Mouse (Mus musculus) thymus, postnatal 36 days (tissue): ENCODE measurements at regions not wholly inside any gene's neighbourhood (a gene's known extent, or its start where the extent isn't known, plus 50 kb on each side); places are given as distances from the start of the nearest gene placed in this dataset.

Experiments used
- DNase-seq, 2 experiments: peaks; one replicate each; pipeline ENCODE4 v3.0.0; 2022; ENCODE audit warnings: mixed read lengths in 2 of 2

- DNase-seq, result no peak
These were observed 135.3 kb downstream of the Gm4791 start for GRCm38 (mm10) chr9:47133873-47134272.

DNA sequence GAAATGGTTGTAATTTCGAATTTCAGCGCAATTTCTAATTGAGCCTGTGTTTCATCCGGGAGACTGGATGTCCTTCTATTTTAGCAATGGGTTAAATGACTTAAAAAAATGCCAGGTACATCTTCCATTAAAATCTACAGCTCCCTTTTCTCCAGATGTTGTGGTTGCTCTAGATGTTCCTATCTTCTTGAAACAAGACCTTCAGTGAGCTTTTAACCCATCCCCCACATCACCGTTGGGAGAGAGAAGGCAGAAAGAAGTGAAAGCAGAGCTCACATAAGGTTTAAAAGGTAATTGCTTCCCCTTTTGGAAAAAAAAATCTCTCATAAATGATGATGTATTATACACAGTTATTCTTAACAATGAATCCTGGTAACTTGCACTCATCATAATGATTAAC lies 135.9 kb downstream of the Gm4791 start:
- DNase-seq, result no peak

- no peak for DNase-seq
These were observed 138.1 kb downstream of the Gm4791 start for GRCm38 (mm10) chr9:47136641-47137040.

DNA sequence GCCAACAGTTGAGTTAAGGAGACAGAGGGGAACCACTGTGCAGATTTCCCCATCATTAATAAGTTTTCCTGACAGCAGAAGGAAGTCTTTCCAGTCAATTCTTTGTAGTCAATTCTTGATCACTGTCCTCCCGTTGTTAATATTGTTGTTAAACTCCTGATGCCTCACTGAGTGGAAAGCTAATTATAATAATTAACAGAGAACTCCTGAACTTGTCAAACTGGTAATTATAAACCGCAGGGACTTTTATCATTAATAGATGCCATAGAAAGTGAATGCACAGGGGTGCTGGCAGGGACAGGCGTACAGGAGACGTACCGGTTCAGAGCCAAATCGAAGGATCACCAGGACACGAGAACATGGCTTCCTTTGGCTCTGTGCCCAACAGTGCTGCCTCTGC lies 154.9 kb downstream of the Gm4791 start:
- DNase-seq, result no peak

DNA sequence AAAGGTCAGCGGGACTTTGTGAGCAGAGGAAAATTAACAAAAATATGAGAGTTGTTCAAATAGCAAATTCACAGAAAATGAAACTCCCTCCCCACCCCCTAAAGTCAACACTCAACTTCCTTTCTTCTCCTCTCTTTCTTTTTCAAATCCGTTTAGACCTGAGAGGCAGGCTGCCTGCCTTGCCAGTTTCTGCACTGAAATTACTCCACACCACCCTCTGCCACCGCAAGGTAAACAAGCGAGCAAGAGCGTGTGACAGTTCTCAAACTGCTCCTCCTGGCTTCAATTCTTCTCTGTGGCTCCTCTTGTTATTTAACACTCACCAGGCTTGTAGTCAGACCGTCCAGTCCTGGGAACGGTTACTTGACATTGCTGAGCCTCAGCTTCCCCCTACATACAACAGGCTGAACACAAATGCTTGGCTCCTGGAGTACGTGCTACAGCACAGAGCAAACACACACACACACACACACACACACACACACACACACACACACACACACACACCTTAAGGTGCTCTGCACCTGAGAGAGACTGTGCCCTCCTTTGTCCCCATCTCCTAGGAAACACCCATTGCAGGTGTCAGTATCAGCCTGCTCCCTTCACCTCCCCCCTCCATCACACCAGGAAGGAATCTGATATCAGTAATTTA lies 167.1 kb downstream of the Gm4791 start:
- DNase-seq, result no peak

- DNase-seq, result no peak
These were observed 169.2 kb downstream of the Gm4791 start for GRCm38 (mm10) chr9:47167681-47168240.

DNA sequence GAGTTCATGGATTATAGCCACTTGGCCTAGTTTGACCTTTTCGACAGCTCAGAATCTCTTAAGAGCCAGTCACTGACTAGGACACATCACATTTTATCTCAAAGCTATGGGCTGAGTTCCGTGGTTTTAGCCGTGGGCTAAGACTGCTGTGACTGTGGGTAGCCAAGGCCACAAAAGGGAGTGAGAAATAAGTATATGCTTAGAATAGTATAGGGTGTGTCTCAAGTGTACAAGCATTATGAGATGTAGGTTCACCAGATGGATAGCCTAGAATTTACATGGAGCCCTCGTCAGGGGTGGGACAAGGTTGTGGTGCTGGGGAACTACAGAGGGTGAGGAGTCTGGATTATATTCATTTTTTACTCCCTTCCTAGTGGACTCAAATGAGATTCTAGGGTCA lies 177.5 kb downstream of the Gm4791 start:
- DNase-seq, result no peak

- no peak for DNase-seq
These were observed 219.6 kb downstream of the Gm4791 start for GRCm38 (mm10) chr9:47218101-47218500.

GRCm38 (mm10) chr9:47223536-47223935 lies 225.0 kb downstream of the Gm4791 start:
- DNase-seq, result no peak

GRCm38 (mm10) chr9:47224249-47224648 lies 225.7 kb downstream of the Gm4791 start:
- DNase-seq, result no peak

- no peak for DNase-seq
These were observed 228.1 kb downstream of the Gm4791 start for GRCm38 (mm10) chr9:47226476-47227271.

DNA sequence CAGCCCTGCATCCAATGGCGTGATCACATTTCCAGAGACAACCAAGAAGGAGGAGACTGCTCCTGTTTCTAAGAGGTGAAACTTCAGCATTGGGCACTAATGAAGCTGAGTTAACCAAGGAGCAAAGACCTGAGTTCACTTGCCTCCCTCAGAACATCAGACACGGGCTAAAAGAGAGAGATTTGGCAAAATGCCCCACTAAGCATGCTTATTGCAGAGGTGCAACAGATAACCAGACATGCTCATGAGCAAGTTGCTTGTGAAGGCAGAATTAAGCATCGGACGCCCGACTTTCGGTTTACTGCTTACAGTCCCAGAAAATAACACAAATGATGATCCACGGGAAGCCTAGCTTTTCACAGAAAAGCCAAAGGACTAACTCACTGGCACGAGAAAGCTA lies 228.8 kb downstream of the Gm4791 start:
- DNase-seq, result no peak

DNA sequence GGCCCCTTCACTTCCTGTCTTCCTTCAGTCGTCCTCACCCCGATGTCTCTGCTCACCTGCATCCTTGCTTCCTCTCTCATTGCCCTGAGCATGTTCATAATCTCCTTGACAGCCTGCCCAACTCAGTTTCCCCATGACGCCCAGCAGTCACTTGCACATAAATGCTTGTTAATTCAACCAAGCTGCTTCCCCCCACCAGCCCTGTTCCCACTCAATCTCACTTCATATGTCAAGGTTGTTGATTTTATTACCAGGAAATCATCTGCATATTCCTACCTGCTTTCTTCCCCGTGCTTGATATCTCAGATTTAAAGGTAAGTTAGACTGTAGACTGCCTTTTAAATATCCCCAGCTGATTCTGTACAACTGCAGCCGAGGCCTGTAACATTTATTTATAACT lies 230.2 kb downstream of the Gm4791 start:
- no peak for DNase-seq

DNA sequence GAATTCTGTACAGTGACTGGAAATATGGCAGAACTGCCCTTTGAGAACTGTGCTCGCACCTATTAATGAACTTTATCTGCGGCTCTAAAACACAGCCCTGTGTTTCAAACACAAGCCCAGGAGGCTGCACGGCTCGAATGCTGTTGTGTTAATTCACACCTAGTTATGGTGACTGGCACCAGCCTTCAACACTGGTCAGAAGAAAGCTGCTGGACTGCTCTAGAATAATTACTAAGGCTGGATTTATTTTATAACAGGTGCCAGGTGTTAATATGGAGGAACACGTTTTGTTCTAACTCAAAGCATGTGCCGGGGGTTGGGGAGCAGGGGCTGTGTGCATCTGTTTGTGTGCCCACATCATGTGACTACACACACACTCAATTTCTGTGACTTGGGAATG lies 230.8 kb downstream of the Gm4791 start:
- no peak for DNase-seq

DNA sequence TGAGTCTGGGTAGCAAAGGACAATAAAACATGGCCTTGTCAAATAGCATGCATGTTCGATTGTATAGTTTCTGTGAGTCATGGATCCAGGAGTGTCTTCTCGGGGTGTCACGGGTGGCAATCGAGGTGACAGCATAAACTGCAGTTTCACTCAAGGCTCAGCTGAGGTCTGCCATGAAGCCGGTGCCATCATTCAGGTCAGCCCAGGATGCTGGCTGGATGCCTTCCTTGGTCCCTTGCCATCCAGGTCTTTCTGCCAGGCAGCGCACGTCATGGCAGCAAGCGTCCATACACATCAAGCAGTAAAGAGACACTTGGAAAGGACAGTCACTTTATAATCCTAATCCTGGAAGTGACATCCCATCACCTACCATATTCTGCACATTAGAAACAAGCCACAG lies 242.4 kb downstream of the Gm4791 start:
- DNase-seq, result no peak

DNA sequence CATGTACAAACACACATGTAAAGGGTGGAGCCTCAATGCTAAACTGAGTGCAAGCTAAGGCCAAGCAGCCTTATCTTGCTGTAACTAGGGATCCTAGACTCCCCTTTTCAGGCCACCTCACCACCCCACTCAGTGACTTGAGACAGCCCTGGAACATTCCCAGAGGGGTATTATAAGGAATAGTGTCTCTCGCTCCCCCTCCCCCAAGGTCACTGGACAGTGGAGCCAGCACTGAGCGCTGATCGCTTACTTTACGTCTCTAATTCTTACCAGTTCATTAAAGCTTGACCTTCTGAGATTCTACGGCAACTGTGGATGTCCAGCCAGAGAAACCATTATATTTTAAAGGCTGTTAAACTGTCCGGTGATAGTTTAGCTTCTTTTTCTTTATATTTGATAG lies 243.5 kb downstream of the Gm4791 start:
- no peak for DNase-seq

DNA sequence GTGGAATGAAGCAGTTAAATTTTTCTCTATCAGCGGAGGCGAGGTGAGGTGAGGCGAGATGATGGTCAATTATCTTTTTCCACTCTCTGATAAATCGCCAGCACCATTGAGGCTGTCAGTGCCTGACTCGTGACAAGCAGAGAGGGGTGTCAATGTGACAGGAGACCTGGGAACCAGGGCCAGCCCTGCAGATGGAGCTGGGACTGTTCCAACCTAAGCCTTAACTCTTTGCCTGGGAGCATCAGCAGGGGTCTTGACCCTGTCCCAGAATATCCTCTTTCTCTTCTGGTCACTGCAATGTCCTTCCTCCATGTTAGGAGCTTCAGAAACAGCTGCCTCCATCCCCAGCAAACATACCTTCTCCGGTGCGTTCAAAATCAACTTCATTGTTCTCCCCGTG lies 244.0 kb downstream of the Gm4791 start:
- no peak for DNase-seq

GRCm38 (mm10) chr9:47249029-47249428 lies 250.5 kb downstream of the Gm4791 start:
- DNase-seq, result no peak

- DNase-seq, result no peak
These were observed 252.6 kb downstream of the Gm4791 start for GRCm38 (mm10) chr9:47251160-47251559.

DNA sequence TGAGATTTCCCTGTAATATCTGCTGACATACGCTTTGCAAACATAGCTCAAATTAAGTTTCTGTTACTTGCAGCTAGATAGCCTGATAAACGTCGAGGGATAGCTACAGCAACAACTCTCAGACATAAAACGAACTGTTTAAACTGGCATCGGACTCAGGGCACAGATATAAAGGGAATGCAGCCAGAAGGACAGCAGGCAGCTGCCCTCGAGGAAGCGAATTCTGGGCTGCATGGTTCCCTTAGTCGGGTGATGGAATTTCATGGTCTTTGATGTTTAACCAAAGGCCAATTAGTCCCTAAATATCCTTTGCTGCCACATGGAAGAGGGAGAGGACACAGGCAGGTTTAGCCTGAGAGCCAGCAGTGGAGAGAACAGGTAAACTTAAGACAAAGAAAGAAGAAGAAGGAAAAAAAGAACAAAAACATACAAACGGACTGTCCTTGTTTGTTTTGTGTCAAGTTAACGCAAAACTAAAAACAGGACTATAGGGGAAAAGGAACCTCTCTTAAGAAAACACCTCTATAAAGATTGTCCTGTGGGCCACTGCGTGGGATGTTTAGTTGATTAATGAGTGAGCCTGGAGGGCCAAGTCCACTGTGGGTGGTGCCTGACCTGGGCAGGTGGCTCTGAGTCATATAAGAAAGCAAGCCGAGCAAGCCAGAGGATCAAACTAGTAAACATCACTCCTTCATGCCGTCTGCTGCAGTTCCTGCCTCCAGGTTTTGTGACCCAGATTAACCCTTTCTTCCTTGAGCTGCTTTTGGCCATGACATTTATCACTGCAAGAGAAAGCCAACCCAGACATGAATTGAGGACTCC lies 255.5 kb downstream of the Gm4791 start:
- no peak for DNase-seq

- DNase-seq, result no peak
These were observed 264.0 kb upstream of the Cadm1 start for GRCm38 (mm10) chr9:47265946-47266490.

- DNase-seq, result no peak
These were observed 253.5 kb upstream of the Cadm1 start for GRCm38 (mm10) chr9:47276303-47277005.
